Mouse (Mus musculus) ovary, postnatal 10 days (tissue): ENCODE measurements around the gene Crat.
A peak's percentile ranks its signal among the peaks of the same experiment; 100 is the strongest.

Experiments
- DNase-seq: peaks from one replicate; pipeline ENCODE4 v3.0.0; 2022; ENCODE audit warnings: low spot score

Gene Crat

GRCm38 (mm10) chr2:30415157-30415935, at the start of gene Crat:
Crat (minus strand) TSS chr2:30415813.
- peak; percentile 76 for DNase-seq

DNA sequence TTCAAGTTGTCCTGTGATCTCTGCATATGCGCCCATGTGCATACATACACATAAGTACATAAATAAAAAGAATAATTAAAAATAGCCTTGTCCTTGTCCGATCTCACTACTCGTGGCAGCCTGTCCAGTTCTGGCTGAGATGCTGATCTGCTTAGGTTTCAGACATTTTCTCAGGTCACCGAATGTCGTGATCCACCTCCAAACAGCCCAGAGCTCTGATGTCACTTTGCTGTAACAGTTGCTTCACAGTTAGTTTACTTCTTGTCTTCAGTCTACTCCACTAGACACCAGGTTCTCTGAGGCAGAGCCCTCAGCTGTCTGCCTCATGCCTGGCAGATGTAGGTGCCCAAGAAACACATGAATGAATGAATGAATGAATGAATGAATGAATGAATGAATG, 48.8 kb upstream of the Crat start:
- DNase-seq: no peak

DNA sequence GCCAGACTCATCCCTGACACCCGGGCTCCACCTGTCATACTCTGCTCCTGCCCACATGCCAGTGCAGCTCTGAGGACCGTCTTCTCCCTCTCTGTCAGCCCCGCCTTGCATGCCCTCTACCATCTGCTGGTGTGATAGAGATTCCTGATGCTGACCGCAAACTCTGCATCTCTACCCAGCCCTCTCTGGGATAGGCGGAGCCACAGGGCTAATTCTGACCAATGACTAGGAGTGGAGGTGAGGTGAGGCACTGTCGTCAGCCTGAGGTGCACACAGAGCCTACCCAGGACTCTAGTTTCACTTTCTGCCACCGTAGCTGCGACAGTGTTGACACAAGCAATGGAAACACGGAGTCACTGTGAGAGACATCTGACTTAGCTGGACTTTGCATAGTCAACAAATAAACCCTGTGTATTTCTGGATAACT, 48.3 kb upstream of the Crat start:
- DNase-seq: no peak

DNA sequence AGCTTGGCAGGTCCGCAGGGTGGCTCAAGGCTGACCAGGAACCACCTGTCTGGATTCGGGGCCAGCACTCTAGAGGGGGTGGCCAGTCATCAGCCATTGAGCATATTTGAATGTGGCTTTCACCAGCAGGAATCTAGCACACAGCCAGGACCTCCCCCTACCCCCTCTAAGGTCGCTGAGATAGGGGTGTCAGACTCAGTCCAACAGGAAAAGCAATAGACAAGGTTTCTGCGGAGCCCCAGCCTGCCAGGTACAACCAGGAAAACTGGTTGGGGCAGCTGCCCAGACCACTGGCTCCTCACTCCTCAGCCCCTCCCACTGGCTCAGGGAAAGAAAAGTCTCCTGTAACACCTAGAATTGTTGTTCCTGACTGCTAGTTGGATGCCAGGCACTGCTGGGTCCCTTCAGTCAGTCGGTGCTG, 47.7 kb upstream of the Crat start:
- DNase-seq: no peak

DNA sequence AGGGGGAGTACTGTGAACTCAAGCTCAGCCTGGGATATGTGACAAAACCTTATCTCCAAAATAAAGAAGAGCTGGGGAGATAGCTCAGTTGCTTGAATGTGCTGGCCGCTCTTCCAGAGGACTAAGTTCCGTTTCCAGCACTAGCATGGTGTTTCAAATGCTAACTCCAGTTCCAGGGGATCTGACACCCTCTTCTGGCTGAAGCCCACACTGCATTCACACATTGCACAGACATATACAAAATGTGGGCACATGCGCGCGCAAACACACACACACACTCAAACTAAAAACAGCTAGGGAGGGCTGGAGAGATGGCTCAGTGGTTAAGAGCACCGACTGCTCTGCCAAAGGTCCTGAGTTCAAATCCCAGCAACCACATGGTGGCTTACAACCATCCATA, 43.6 kb upstream of the Crat start:
- DNase-seq: no peak

DNA sequence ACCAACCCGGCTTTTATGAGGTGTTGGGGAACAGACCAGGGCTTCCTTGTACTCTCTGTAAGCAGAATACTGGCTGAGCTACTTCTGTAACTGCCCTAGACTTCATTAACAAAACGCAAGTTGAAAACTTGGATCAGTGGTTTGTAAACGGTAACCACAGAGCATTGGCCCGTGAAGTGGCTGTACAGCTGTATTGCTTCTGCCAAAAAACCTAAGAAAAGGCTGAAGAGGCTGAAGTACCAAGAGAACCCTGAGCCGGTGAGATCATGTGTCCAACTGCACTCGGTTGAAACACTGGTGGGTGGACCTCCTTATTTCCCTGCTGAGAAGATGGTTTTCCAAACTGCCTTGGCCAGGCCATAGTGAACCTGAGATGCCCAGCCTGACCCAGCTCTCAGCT, 42.7 kb upstream of the Crat start:
- no peak for DNase-seq

GRCm38 (mm10) chr2:30456104-30456980, 40.7 kb upstream of the Crat start:
- no peak for DNase-seq

- DNase-seq: no peak
Measured at GRCm38 (mm10) chr2:30454587-30454986, 39.0 kb upstream of the Crat start.

- DNase-seq: no peak
Measured at GRCm38 (mm10) chr2:30453570-30453969, 38.0 kb upstream of the Crat start.

GRCm38 (mm10) chr2:30451525-30451924, 35.9 kb upstream of the Crat start:
- no peak for DNase-seq

DNA sequence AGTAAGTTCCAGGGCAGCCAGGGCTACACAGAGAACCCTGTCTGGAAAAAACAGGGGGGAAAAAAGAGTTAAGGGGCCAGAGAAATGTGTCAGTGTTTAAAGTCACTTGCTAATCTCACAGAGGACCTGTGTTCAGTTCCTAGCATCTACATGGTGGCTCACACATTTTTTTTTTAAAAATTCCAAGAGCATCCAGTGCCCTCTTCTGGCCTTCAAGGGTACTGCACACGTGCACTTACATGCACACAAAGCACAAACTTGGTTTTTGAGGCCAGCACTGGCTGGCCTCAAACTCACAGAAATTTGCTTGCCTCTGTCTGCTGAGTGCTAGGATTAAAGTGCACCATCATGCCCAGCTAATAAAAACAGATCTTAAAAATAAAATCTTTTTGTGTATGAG, 34.9 kb upstream of the Crat start:
- DNase-seq: no peak

DNA sequence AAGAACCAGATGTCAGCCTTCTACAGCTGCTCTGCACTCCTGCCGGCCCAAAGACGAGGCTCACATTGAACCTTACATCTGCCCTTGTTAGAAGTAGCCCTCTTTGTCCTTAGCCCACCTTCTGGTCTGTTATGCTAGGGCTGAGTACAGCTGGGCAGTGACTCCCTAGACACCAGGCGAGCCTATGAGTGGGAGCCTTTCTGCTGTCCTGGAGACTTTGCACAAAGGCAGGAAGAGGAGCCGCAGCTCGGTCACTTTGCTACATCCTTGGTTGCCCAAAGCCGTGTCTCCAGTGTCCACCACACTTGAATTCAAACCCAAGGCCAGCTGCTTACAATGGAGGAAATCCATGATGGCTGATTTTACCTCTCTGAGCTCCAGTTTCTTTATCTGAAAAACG, 32.8 kb upstream of the Crat start:
- no peak for DNase-seq

- DNase-seq: no peak
Measured at GRCm38 (mm10) chr2:30446891-30447826, 31.5 kb upstream of the Crat start.

GRCm38 (mm10) chr2:30445312-30445711, 29.7 kb upstream of the Crat start:
- DNase-seq: no peak

GRCm38 (mm10) chr2:30444450-30444849, 28.8 kb upstream of the Crat start:
- no peak for DNase-seq

- DNase-seq: no peak
Measured at GRCm38 (mm10) chr2:30444006-30444405, 28.4 kb upstream of the Crat start.

GRCm38 (mm10) chr2:30443281-30443680, 27.7 kb upstream of the Crat start:
- no peak for DNase-seq

DNA sequence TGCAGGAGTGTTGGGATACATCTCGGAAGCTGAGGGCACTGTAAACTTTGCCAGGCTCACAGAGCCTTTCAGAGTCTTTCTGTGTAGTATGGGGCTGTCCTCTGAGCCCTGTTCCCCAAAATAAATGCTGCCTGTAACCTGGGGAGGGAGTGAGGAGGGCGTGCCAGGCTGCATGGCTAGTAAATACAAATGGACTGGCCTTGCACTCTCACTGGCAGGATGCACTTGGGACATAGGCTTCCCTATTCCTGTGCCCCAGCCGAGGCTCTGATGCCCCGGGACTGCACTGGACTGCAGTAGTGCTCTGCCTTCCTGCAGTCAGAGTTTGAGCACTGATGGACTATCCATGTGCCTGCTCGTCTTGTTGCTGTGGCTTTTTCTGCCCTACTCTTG, 26.9 kb upstream of the Crat start:
- no peak for DNase-seq

- DNase-seq: no peak
Measured at GRCm38 (mm10) chr2:30441518-30442497, 26.2 kb upstream of the Crat start.

DNA sequence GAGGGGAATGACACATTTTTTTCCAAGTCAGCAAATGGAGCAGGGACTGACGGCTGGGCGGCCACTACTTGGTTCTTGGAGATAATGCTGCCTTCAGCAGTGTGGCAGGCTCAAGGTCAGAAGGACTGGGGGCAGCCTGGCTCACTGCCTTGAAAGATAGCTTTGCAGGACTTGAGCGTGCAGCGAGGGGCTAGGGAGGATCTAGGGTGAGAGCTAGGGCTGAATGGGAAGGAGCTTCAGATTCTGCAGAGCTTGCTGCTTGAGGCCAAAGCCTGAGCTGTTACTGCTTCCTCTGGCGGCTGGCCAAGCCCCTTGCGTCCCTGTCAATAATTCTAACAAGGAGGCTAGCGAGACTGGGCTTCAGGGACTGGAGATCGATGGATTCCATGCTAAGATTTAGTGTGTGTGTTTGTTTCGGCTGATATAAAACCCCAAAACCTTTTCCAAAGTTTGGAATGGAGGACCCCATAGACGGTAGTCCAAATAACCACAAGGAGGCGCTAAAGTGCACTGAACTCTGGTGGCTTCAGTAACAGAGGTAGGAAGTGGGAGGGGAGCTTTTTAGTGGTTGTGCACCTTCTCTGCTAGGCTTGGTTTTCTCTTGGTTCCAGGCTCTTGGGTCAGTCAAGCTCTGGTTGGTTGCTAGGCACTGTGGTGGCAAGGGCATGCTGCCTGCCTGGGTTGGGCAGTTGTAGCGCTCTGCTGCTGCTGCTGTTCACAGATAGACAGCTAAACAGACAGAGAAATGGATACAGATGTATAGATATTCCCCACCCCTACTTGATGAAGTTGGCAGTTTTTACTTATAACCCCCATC, 25.3 kb upstream of the Crat start:
- no peak for DNase-seq
